Mouse (Mus musculus) neural tube, embryonic 12.5 days (tissue): Measurements from ENCODE around the gene Ribc1. TPM values are rescaled to one million over a fixed set of nuclear protein-coding genes. Genes with fewer than 3 reads are reported as not detected.

Source experiments
- ATAC-seq: fragments of 200-750 bp; cut with Nextera tagmentation; 2 replicates; pipeline ENCODE4 v1.8.0; 2017; ENCODE audit warnings: low read depth, mild to moderate bottlenecking, moderate TSS enrichment, moderate library complexity; ENCODE audit not compliant: low FRiP score
- H3K27ac ChIP-seq: fragments of 300-500 bp; sonication (generic); 2 replicates; pipeline ENCODE4 v1.5.1; 2016
- H3K27me3 ChIP-seq: fragments of 300-500 bp; sonication (generic); replicated peaks from 2 replicates; pipeline ENCODE4 v1.6.1; 2016; ENCODE audit warnings: mild to moderate bottlenecking
- H3K36me3 ChIP-seq: fragments of 300-500 bp; sonication (generic); 2 replicates; pipeline ENCODE4 v1.6.1; 2016; ENCODE audit warnings: mild to moderate bottlenecking
- H3K4me1 ChIP-seq: fragments of 300-500 bp; sonication (generic); 2 replicates; pipeline ENCODE4 v1.6.1; 2016
- H3K4me2 ChIP-seq: fragments of 300-500 bp; sonication (generic); replicated peaks from 2 replicates; pipeline ENCODE4 v1.6.1; 2016; ENCODE audit warnings: mild to moderate bottlenecking
- H3K4me3 ChIP-seq: fragments of 300-500 bp; sonication (generic); 2 replicates; pipeline ENCODE4 v1.5.1; 2016
- H3K9ac ChIP-seq: fragments of 300-500 bp; sonication (generic); 2 replicates; pipeline ENCODE4 v1.6.1; 2016; ENCODE audit warnings: mild to moderate bottlenecking
- H3K9me3 ChIP-seq: fragments of 300-500 bp; sonication (generic); 2 replicates; pipeline ENCODE4 v1.6.1; 2016; ENCODE audit warnings: mild to moderate bottlenecking
- WGBS: fragments of 180-500 bp; shearing (Covaris S2); methylation state at CpG from one replicate; pipeline ENCODE4 v1.1.7; 2016; 5-methylcytosine and 5-hydroxymethylcytosine counted together
- polyA plus RNA-seq: library from polyadenylated mRNA; unstranded; fragments of >200 nt; fragmentation: Nextera tagmentation; extraction: Ambion mirVana; gene quantifications from 2 replicates; pipeline ENCODE4 v1.2.1, GENCODE M21; 2016

The Ribc1 gene
- polyA plus RNA-seq, 1 experiment from 2014 or later: 3.4 TPM

GRCm38 (mm10) chrX:152001737-152002710 lies 14.1 kb downstream of the Ribc1 start, which contains the start of gene Hsd17b10:
Gene Hsd17b10, plus strand, starts transcription at chrX:152001845.
- peak within 1 kb of the TSS; percentile 52 for H3K9ac ChIP-seq
- H3K36me3 ChIP-seq: 0 out of 2 replicates have a peak, but pooled peaks cover 3% of the 10 kb centered on the region
- H3K27me3 ChIP-seq: peaks cover 30% of the 10 kb centered on the region
- peak within 1 kb of the TSS; percentile 68 for H3K4me2 ChIP-seq
- ATAC-seq: peak; percentile 97
- peak within 1 kb of the TSS; percentile 43 for H3K4me3 ChIP-seq
- no peak within 1 kb of the TSS for H3K27ac ChIP-seq
- H3K4me1 ChIP-seq: no peaks in the 10 kb centered on the region
- no peaks in the 10 kb centered on the region for H3K9me3 ChIP-seq
- WGBS: 17% methylated on average over 40 of the region's 41 CpGs

- Histone ChIP-seq H3K4me2 (peak overlapping the region; percentile 68), H3K9me3 (no peaks in the 10 kb centered on the region), H3K4me3 (peak overlapping the region; percentile 43), H3K27ac (no peak overlapping the region), H3K27me3 (peaks cover 30% of the 10 kb centered on the region), H3K4me1 (no peaks in the 10 kb centered on the region), H3K36me3 (0 out of 2 replicates have a peak, but pooled peaks cover 3% of the 10 kb centered on the region), H3K9ac (no peak overlapping the region)
- ATAC-seq: peak; percentile 35; the same call in 1 of the 2 replicates
- 52% methylated on average over 9 of the region's 9 CpGs for WGBS
Measured at GRCm38 (mm10) chrX:152001182-152001684, 14.9 kb downstream of the Ribc1 start.

GRCm38 (mm10) chrX:151999006-151999710 lies 16.9 kb downstream of the Ribc1 start:
- H3K4me1 ChIP-seq: no peaks in the 10 kb centered on the region
- H3K27me3 ChIP-seq: peaks cover 30% of the 10 kb centered on the region
- H3K9ac ChIP-seq: no peak overlapping the region
- WGBS: 58% methylated on average over 4 of the region's 4 CpGs
- no peaks in the 10 kb centered on the region for H3K9me3 ChIP-seq
- H3K4me2 ChIP-seq: no peak overlapping the region
- H3K36me3 ChIP-seq: no peaks in the 10 kb centered on the region
- ATAC-seq: no peak
- no peak overlapping the region for H3K27ac ChIP-seq
- no peak overlapping the region for H3K4me3 ChIP-seq

Other genes starting within 250 kb of the Ribc1 start
- 64.2 and 74.3 TPM in 2 replicates for gene Huwe1, start 215.5 kb downstream of the Ribc1 start, polyA plus RNA-seq
- 139 and 145 TPM in 2 replicates for gene Hsd17b10, start 14.4 kb downstream of the Ribc1 start, polyA plus RNA-seq
- 100 and 109 TPM in 2 replicates for gene Smc1a, start 133 bp upstream of the Ribc1 start, polyA plus RNA-seq
- gene Iqsec2, start 128.0 kb upstream of the Ribc1 start, polyA plus RNA-seq: 2.6 and 3.0 TPM in 2 replicates
- 48.0 and 54.8 TPM in 2 replicates for gene Kdm5c, start 216.7 kb upstream of the Ribc1 start, polyA plus RNA-seq